Mouse (Mus musculus) heart, embryonic 12.5 days (tissue): ENCODE data around the gene Sec63. TPM values are rescaled to one million over a fixed set of nuclear protein-coding genes. Genes with fewer than 3 reads are reported as not detected.

Experiments used
- polyA plus RNA-seq: library from polyadenylated mRNA; unstranded; fragments of >200 nt; fragmentation: Nextera tagmentation; extraction: Ambion mirVana; gene quantifications from 2 replicates; pipeline ENCODE4 v1.2.1, GENCODE M21; 2016

Sec63 gene
- polyA plus RNA-seq, 1 experiment from 2014 or later: 21.0 TPM

Other genes starting within 250 kb of the Sec63 start
- 0.08 TPM in 1 of 2 replicates, not detected in the other for gene Nr2e1, start 177.9 kb upstream of the Sec63 start, polyA plus RNA-seq
- 28.5 and 28.6 TPM in 2 replicates for gene Ostm1, start 177.7 kb upstream of the Sec63 start, polyA plus RNA-seq
- gene Scml4, start 98.9 kb downstream of the Sec63 start, polyA plus RNA-seq: 1.0 and 1.8 TPM in 2 replicates